ENCODE assay signal across 12 mouse cellular contexts in genomic region chr5:24078420-24079179, GRCm38 (mm10). TPM values are rescaled to one million over a fixed set of nuclear protein-coding genes. Genes with fewer than 3 reads are reported as not detected.
A peak's percentile ranks its signal among the peaks of the same experiment; 100 is the strongest.
DNase-seq lines count a peak whose midpoint lies in the region; ATAC-seq and TF ChIP-seq lines count a peak whose summit lies in the region.
"Had no signal": no experiment of that assay in that cellular context is flagged by ENCODE, and none has a peak within 500 bp of the region (broad histone marks: within the 10 kb centered on the region; RNA-seq: fewer than 3 reads in every experiment).

No protein-coding gene starts in this region.

- H3K27me3 ChIP-seq in heart, postnatal 0 days (ENCODE audit: control insufficient read depth, insufficient read depth, low read length): no peaks in the 10 kb centered on the region
- H3K27me3 ChIP-seq in heart, embryonic 12.5 days (replicated peaks): no peaks in the 10 kb centered on the region
- H3K27me3 ChIP-seq in lung, embryonic 15.5 days: no peaks in the 10 kb centered on the region
- H3K27me3 ChIP-seq: heart, embryonic 13.5 days had no signal

- ATAC-seq in heart, postnatal 0 days (ENCODE audit: insufficient read depth, low read depth): peak; percentile 57
- ATAC-seq in heart, embryonic 12.5 days (ENCODE audit: insufficient number of reproducible peaks, low FRiP score): no peak
- ATAC-seq in lung, embryonic 15.5 days (ENCODE audit: borderline replicate concordance, extremely low read depth, low FRiP score, low TSS enrichment): 0 out of 2 replicates have a peak, but pooled peaks have one; percentile 39

- DNase-seq in heart, postnatal 0 days (ENCODE audit: low spot score): no peak
- no peak for DNase-seq in lung, postnatal 4 days
- peak; percentile 21 for DNase-seq in ZHBTc4 (ENCODE audit: low read depth, low spot score)
- DNase-seq in lung, postnatal 25 days (ENCODE audit: low spot score): peak; percentile 26
- no peak for DNase-seq in layer of hippocampus, postnatal 10 days (ENCODE audit: low spot score in 2 of 2)
- no peak for DNase-seq in heart, postnatal 4 days
- DNase-seq: adrenal gland, postnatal 14 days; cerebellum, postnatal 36 days; kidney, postnatal 10 days had no signal

- H3K27ac ChIP-seq in heart, postnatal 0 days (ENCODE audit: low read depth): no peak overlapping the region
- no peak overlapping the region for H3K27ac ChIP-seq in heart, embryonic 12.5 days (ENCODE audit: poor library complexity, severe bottlenecking)
- no peak overlapping the region for H3K27ac ChIP-seq in lung, embryonic 15.5 days
- H3K27ac ChIP-seq: heart, embryonic 13.5 days had no signal

- H3K4me3 ChIP-seq in heart, postnatal 0 days (ENCODE audit: low read depth, low read length): no peak overlapping the region
- no peak overlapping the region for H3K4me3 ChIP-seq in heart, embryonic 12.5 days
- no peak overlapping the region for H3K4me3 ChIP-seq in lung, embryonic 15.5 days

- no peaks in the 10 kb centered on the region for H3K36me3 ChIP-seq in heart, postnatal 0 days (replicated peaks; ENCODE audit: control insufficient read depth, insufficient read depth, low read length)
- no peaks in the 10 kb centered on the region for H3K36me3 ChIP-seq in heart, embryonic 12.5 days
- no peaks in the 10 kb centered on the region for H3K36me3 ChIP-seq in lung, embryonic 15.5 days
- H3K36me3 ChIP-seq: heart, embryonic 13.5 days had no signal

- H3K4me1 ChIP-seq in heart, postnatal 0 days (ENCODE audit: control insufficient read depth, insufficient read depth): no peaks in the 10 kb centered on the region
- H3K4me1 ChIP-seq in heart, embryonic 12.5 days (replicated peaks): peaks cover 2% of the 10 kb centered on the region; the same call in 1 of the 2 replicates
- H3K4me1 ChIP-seq in lung, embryonic 15.5 days: 0 out of 2 replicates have a peak, but pooled peaks cover 9% of the 10 kb centered on the region

- no peak for TF ChIP-seq EP300 in heart, postnatal 0 days (IDR thresholded peaks at IDR 0.05; ENCODE audit: low read depth)

- peak; percentile 54 for TF ChIP-seq CTCF in heart, postnatal 0 days (IDR thresholded peaks at IDR 0.05; ENCODE audit: low read depth)

- 76% methylated on average over 7 of the region's 7 CpGs for WGBS in heart, postnatal 0 days
- WGBS in heart, embryonic 12.5 days: 82% methylated on average over 7 of the region's 7 CpGs
- 66% methylated on average over 7 of the region's 7 CpGs for WGBS in lung, embryonic 15.5 days

- no peak overlapping the region for H3K4me2 ChIP-seq in heart, postnatal 0 days (ENCODE audit: low read depth, low read length)
- no peak overlapping the region for H3K4me2 ChIP-seq in heart, embryonic 12.5 days
- H3K4me2 ChIP-seq in lung, embryonic 15.5 days: no peak overlapping the region

- H3K9ac ChIP-seq in heart, postnatal 0 days (replicated peaks; ENCODE audit: low read depth, low read length): no peak overlapping the region
- no peak overlapping the region for H3K9ac ChIP-seq in heart, embryonic 12.5 days
- no peak overlapping the region for H3K9ac ChIP-seq in lung, embryonic 15.5 days

- no peaks in the 10 kb centered on the region for H3K9me3 ChIP-seq in heart, postnatal 0 days (replicated peaks; ENCODE audit: control insufficient read depth, low read length)
- H3K9me3 ChIP-seq in heart, embryonic 12.5 days (replicated peaks): no peaks in the 10 kb centered on the region
- H3K9me3 ChIP-seq in lung, embryonic 15.5 days: no peaks in the 10 kb centered on the region
- H3K9me3 ChIP-seq: heart, embryonic 13.5 days had no signal

RNA-seq across cellular contexts. Expression of gene Klhl7, which starts 21.8 kb away (rescaled TPM):
- total RNA-seq in heart, postnatal 0 days (2014; rRNA removed; ENCODE audit: low replicate concordance): 55.3 and 60.0 TPM in 2 replicates
- 42.4 and 47.1 TPM in 2 replicates for polyA plus RNA-seq in heart, postnatal 0 days (2015; fragmentation: Nextera tagmentation; extraction: Ambion mirVana)
- polyA plus RNA-seq in heart, embryonic 12.5 days (2016; fragmentation: Nextera tagmentation; extraction: Ambion mirVana): 48.4 and 51.1 TPM in 2 replicates
- polyA plus RNA-seq in lung, embryonic 15.5 days (2015; fragmentation: Nextera tagmentation; extraction: Ambion mirVana): 46.6 and 47.8 TPM in 2 replicates
- total RNA-seq in layer of hippocampus, postnatal 10 days (2021): 100 to 1,000 TPM; 128 to 135 TPM
- 10 to 100 TPM; 60.2 to 62.0 TPM for total RNA-seq in heart, postnatal 4 days (2021)

RNA-seq across cellular contexts. Expression of gene Fam126a, which starts 48.1 kb away (rescaled TPM):
- 37.3 and 37.6 TPM in 2 replicates for total RNA-seq in heart, postnatal 0 days (2014; rRNA removed; ENCODE audit: low replicate concordance)
- 23.3 and 27.7 TPM in 2 replicates for polyA plus RNA-seq in heart, postnatal 0 days (2015; fragmentation: Nextera tagmentation; extraction: Ambion mirVana)
- polyA plus RNA-seq in heart, embryonic 12.5 days (2016; fragmentation: Nextera tagmentation; extraction: Ambion mirVana): 51.5 and 51.7 TPM in 2 replicates
- polyA plus RNA-seq in lung, embryonic 15.5 days (2015; fragmentation: Nextera tagmentation; extraction: Ambion mirVana): 17.4 and 18.2 TPM in 2 replicates
- total RNA-seq in layer of hippocampus, postnatal 10 days (2021): 10 to 100 TPM; 38.9 to 40.4 TPM
- total RNA-seq in heart, postnatal 4 days (2021): 10 to 100 TPM; 62.4 to 65.1 TPM

Comparison
In these comparisons a context has a peak if more than half of its experiments do, and no peak if none do; other contexts are left out.
1. DNase-seq: peak in ZHBTc4 (single experiment) and lung, postnatal 25 days (single experiment); none in heart, postnatal 0 days (single experiment), lung, postnatal 4 days (0 of 2), layer of hippocampus, postnatal 10 days (0 of 2) and heart, postnatal 4 days (single experiment).